Mouse (Mus musculus): Measurements from ENCODE around the gene Lcn2.

Gene Lcn2

DNA sequence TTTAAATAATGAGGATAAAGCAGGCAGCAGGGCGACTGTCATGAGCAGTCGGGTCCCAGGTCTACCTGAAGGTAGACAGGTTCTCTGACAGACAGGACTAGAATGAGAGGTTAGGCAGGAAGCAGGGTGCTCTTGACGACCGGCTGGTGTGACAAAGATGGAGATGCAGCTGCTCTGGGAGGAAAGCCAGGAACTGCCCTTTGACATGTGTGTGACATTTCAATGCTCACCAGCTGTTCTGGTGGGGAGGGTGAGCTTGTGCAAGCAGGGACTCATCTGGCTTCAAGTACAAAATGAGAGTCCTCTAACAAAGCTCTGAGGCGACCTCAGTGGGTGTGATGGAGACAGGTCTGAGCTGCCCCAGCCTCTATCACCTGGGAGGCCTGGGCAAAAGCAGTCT, 25.9 kb upstream of the Lcn2 start:
- no peak for DNase-seq (ENCODE audit: low read depth, low spot score)

DNA sequence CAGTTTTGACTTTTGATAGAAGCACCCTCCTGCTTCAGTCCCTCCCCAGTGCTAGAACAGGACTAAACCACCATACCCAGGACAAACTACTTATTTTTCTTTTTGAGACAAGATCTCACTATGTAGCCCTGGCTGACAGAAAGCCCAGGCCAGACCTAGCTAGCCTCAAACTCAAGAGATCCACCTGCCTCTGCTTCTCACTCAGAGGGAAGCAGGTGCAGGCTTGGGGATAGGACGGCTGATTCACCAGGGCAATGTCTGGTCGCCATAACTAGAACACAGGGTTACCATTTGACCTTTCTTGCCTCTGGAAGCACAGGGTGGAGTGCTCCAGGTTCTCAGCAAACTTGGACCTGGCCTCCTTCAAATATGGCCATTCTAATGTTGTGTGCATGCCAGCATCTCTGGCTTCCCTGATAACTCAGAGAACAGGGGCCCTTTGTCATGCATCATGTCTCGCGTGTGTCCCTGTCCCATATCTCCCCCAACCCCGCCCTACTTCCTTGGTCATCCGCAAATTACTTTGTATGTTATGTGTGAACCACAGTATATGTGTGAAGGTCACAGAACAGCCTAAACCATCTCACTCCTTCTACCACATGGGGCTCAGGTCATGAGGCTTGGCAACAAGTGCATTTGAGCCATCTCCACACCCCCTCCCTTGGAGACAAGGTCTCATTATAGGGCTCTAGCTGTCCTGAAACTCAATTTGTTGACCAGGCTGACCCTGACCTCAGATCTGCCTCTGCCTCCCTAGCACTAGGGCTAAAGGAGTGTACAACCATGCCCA, 24.9 kb upstream of the Lcn2 start:
- no peak for DNase-seq (ENCODE audit: low read depth, low spot score)

DNA sequence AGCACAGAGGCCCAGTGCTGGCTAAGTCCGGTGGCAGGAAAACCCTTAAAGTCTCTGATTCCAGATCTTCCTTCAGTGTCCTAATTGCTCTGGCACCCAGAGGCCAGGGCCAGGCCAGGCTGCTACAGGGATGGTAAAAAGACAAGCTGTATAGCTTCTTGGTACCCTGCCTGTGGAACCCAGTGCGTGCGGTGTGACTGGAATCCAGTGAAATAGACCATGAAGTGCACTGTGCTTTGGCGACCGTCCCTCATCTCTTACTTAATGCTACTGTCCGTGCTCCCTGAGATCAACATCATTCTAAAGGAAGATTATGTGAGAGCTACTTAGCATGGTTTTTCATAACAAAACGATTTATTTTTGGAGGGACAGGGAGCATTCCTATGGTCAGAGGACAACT, 23.4 kb upstream of the Lcn2 start:
- DNase-seq (ENCODE audit: low read depth, low spot score): no peak

DNA sequence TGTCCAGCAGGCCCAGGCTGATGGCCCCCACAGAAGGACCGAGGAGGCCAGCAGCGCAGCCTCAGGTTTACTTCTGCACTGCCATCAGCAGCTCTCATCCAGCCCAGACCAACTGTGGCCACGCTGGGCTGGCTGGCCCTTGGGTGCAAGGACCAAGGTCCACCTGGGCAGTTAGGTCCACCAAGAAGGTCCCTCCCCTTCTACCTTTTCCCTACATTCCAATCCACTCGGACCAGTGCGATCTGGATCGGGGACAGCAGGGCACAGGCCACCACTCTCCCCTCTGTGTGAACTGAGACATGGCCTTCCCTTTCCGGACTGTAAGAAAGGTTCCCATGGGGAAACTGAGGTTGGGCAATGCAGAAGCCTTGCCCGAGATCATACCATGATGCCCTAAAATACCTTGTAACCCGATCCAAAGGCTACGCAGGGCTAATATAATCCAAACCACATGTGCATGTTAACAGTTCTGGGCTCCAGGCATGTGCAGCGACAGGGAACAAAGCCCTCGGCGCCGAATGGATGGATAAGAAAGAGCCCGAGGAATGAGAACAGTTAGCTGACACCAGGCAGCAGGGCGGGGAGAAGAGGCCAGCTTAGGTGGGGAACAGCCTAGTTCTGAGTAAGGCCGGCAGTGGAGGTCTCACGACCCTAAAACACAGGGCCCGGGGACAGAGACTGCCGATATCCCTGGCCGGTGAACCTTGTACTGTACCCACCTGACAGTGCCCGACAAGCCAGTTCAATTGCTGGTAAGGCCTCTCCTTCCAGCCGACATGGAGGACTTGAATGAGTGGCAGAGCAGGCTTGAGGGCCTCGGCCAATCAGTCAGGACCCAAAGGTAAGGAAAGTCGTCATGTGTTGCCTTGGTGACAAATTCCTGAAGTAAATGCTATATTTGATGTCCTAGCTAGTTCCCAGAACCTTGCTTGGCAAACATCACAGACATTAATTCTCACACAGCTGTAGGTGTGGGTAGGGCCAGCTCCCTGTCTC, 20.7 kb upstream of the Lcn2 start:
- DNase-seq (ENCODE audit: low read depth, low spot score): no peak

DNA sequence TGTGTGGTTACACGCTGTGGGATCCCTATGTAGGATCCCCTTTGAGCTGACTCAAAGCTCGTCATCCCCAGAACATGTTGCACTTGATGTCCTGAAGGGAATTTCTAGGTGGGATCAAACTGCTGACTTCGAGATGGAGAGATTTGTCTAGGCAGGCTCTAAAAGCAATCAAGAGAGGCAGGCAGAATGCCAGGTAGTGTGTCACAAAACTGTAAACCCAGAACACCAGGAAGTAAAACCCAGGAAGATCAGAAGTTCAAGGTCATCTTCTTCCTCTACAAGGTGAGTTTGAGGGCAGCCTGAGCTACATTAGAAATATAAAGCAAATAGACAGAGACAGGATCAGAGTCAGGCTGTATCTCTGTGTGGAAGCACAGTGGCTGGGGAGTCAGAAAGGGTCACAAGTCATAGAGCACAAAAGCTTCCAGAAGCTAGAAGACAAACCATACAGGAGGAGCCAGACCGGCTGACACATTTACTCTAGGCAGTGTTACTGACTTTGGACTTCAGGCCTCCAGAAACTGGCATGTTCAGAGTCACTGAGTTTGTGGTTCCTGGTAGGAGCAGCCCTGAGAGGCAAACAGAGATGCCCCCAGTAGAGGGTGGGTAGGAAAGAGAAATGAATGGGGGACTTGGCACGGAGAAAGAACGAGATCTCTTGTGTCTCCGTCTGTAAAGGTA, 19.2 kb upstream of the Lcn2 start:
- no peak for DNase-seq (ENCODE audit: low read depth, low spot score)

GRCm38 (mm10) chr2:32404663-32405062, 16.6 kb upstream of the Lcn2 start:
- DNase-seq (ENCODE audit: low read depth, low spot score): peak; percentile 100

DNA sequence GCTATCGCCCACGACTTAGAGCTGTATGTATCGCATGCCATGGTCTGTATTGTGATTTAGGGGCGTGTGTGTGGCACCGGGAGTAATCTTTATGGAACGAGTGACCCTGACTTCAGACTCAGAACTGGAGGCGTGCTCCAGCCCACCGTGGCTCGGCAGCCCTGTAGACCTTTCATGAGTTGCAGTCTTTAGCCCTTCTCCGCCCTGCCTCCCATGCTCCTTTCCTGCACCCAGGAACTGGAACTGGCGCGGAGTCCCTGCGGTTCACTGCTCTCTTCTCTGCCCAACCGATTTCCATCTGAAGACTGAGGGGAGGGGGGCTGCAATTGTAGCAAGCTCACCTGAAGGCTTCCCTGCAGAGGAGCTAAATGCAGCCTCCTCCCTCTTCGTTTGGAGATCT, 8.6 kb upstream of the Lcn2 start:
- peak; percentile 35 for DNase-seq (ENCODE audit: low read depth, low spot score)

- DNase-seq (ENCODE audit: low read depth, low spot score): peak; percentile 99
Measured at GRCm38 (mm10) chr2:32395946-32396621, 8.0 kb upstream of the Lcn2 start.

GRCm38 (mm10) chr2:32395484-32395945, 7.5 kb upstream of the Lcn2 start, which contains the start of gene Ptges2:
Gene Ptges2, plus strand, starts transcription at chr2:32395896.
- DNase-seq (ENCODE audit: low read depth, low spot score): peak; percentile 92

GRCm38 (mm10) chr2:32394973-32395372, 6.9 kb upstream of the Lcn2 start:
- DNase-seq (ENCODE audit: low read depth, low spot score): peak; percentile 68

GRCm38 (mm10) chr2:32392063-32392462, 4.0 kb upstream of the Lcn2 start:
- no peak for DNase-seq (ENCODE audit: low read depth, low spot score)

GRCm38 (mm10) chr2:32390871-32391270, 2.8 kb upstream of the Lcn2 start:
- DNase-seq (ENCODE audit: low read depth, low spot score): no peak

DNA sequence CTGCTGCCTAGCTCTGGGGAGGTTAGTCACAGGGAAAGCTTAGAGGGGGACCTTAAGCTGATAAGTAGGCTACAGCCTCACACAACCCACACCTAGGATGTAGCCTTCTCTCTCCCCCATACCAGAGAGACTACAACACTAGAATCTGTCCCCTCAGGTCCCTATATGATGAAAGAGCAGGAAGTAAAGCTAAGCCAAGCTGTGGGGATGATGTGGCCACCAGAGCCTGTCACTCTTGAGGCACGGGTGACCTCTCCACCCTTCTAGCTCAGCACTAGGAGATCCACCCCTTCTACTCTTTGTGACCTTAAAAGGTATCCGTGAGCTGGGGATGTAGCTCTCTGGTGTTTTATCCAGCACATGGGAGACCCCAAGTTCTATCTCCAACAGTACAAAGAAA, 1.1 kb upstream of the Lcn2 start:
- DNase-seq (ENCODE audit: low read depth, low spot score): no peak

DNA sequence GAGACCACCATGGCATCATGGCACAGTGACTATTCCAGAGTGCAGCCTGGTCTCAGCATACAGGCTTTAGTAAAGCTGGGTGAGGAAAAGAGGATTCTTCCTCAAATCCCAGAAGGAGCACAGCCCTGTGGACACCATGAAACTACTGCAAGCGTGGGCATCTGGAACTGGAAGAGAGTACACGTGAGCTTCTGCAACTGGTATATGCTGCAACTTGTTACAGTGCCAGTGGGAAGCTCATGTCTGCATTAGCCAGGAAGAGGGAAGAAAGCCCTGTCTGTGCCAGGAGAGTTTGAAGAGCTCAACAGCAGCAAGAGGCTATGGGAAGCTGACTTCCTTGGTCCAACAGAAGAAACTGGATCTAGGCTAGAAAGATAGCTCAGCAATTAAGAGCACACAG, 5.4 kb downstream of the Lcn2 start:
- no peak for DNase-seq (ENCODE audit: low read depth, low spot score)

- peak; percentile 95 for DNase-seq (ENCODE audit: low read depth, low spot score)
Measured at GRCm38 (mm10) chr2:32381775-32382223, 6.3 kb downstream of the Lcn2 start, which contains the start of gene 1110008P14Rik. Gene 1110008P14Rik, minus strand, starts transcription at chr2:32381938.

DNA sequence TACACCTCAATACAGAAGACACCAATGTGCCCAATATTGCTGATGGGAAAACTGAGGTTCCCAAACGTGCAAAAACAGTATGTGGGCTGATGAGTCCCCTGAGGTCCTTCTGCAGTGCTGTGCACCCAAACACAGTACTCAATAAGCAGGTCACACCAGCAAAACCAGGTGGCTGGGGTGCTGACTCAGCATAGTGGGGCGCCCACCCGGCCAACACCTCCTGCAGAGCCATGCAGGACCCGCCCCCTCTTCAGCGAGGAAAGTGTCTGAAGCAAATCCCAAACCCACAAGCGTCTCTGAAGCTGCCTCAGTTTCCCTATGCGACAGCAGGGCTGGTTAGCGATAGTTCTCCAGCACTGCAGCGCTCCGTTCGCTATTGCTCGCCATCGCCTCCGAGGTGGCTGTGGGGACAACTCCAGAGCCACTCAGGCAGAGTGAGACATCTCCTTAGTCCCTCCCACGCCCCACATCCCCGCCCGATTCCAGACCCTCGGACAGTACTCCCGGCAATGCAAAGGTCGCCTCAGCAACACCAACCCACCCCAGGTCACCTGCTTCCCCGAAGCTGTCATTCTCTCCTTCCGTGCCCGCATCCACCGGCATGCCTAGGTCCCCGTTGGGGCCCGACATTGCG, 6.8 kb downstream of the Lcn2 start:
- DNase-seq (ENCODE audit: low read depth, low spot score): peak; percentile 19

DNA sequence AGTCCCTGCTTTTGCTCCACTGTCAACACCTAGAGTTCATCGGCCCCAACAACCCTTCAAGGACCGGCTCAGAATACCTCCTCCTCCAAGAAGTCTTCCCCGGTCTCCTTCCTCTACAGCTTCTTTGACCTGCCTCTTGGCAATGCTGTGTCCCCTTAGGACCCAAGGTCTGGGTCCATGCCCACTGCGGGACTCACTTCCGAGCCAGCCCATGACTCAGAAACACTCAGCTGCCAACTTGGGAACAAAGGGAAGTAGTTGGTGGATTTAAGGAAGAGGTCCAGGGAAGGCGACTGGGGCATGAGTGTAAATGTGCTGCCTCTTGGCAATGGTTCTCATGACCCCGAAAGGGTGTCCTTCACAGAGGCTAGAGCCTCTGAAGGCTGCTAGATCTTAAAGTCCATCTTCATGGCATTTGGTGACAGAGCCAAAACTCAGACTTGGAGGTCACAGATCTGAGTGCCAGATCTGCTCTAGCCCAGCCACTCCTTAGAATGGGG, 8.0 kb downstream of the Lcn2 start:
- DNase-seq (ENCODE audit: low read depth, low spot score): peak; percentile 59

GRCm38 (mm10) chr2:32376963-32377362, 11.1 kb downstream of the Lcn2 start:
- DNase-seq (ENCODE audit: low read depth, low spot score): no peak

- DNase-seq (ENCODE audit: low read depth, low spot score): no peak
Measured at GRCm38 (mm10) chr2:32375317-32375940, 12.6 kb downstream of the Lcn2 start.

DNA sequence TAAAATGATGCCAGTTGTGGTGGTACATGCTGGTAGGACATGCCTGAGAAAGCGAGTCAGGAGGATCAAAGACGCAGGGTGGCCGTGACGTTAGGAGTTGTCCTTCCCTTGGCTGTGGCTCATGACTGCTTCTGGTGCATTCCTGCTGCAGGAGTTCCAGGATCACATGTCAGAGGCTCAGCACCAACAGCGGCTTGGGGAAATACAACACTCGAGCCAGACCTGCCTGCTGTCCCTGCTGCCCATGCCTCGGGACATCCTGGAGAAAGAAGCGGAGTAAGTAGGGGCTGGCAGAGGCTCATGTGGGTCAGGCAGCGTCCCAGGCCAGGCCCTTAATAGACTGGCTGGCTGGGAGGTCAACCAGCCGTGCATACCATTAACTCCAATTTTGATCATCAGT, 13.9 kb downstream of the Lcn2 start:
- no peak for DNase-seq (ENCODE audit: low read depth, low spot score)

Data from 3T3-L1 (cell line).